Mouse (Mus musculus): ENCODE data around the gene Appl2.

DNA sequence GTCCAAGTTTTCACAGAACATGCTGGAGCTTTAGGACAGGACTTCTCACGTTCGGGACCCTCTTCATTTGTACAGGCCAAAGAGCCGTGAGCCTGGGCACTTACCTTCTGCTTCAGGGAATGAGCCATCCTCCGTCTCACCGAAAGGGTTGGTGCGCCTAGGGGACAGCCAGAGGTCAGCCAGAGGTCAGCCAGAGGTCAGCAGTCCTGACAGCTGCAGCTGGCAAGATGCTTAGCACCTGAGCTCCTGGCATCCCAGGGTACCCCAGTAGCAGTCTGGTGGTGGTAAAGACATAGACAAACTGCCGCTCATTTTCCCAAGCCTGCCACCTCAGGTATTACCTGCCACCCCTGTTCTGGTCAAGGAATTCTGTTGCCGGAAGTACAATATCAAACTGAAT is 39.9 kb downstream of the Appl2 start:
- TF ChIP-seq POLR2A (IDR thresholded peaks at IDR 0.05; ENCODE audit: low read depth, low read length) (no peak), CTCF (IDR thresholded peaks at IDR 0.05; ENCODE audit: borderline replicate concordance, insufficient read depth, low read length) (no peak)

All from embryonic fibroblast, embryonic 13.5 days (primary cell).